Mouse (Mus musculus) heart, postnatal 0 days (tissue): ENCODE measurements at regions not wholly inside any gene's neighbourhood (a gene's known extent, or its start where the extent isn't known, plus 50 kb on each side); places are given as distances from the start of the nearest gene placed in this dataset.

Experiments
- CTCF ChIP-seq: IDR thresholded peaks from 2 replicates; pipeline ENCODE4 v1.5.1; 2016; ENCODE audit warnings: antibody characterized with exemption, control low read depth, low read depth
- EP300 ChIP-seq: IDR thresholded peaks from 2 replicates; pipeline ENCODE4 v1.6.1; 2016; ENCODE audit warnings: antibody characterized with exemption, low read depth

GRCm38 (mm10) chr2:133305936-133306335, 246.0 kb upstream of the Bmp2 start:
- no peak for TF ChIP-seq CTCF
- TF ChIP-seq EP300 = no peak
